Mouse (Mus musculus) erythroblast, embryonic 14.5 days (primary cell): Measurements from ENCODE around the gene Gm49721. TPM values are rescaled to one million over a fixed set of nuclear protein-coding genes. Genes with fewer than 3 reads are reported as not detected.
A peak's percentile ranks its signal among the peaks of the same experiment; 100 is the strongest.
"Not testable (repeated sequence)": the region's sequence is repeated elsewhere in the genome, so short reads cannot be mapped to it uniquely, and the experiment has no call there.

Experiments used
- H3K27me3 ChIP-seq: 2 replicates; pipeline ENCODE4 v1.6.1; 2012; ENCODE audit warnings: inconsistent platforms; ENCODE audit not compliant: control insufficient read depth
- H3K36me3 ChIP-seq: 2 replicates; pipeline ENCODE4 v1.6.1; 2012; ENCODE audit warnings: mild to moderate bottlenecking, inconsistent platforms; ENCODE audit not compliant: control insufficient read depth
- H3K4me1 ChIP-seq: 2 replicates; pipeline ENCODE4 v1.6.1; 2012; ENCODE audit warnings: inconsistent platforms; ENCODE audit not compliant: control insufficient read depth
- H3K4me3 ChIP-seq: replicated peaks from 2 replicates; pipeline ENCODE3; 2012; ENCODE audit warnings: moderate library complexity, mild to moderate bottlenecking, inconsistent platforms
- H3K9me3 ChIP-seq: 2 replicates; pipeline ENCODE4 v1.6.1; 2012; ENCODE audit warnings: low read length, inconsistent platforms, mixed read lengths; ENCODE audit not compliant: control insufficient read depth
- polyA plus RNA-seq: library from polyadenylated mRNA; stranded (reverse); fragments of >175 nt; gene quantifications from 2 replicates; pipeline ENCODE4 v1.2.3, GENCODE M21; 2012

Gm49721 gene
- not detected in 2 replicates for polyA plus RNA-seq

DNA sequence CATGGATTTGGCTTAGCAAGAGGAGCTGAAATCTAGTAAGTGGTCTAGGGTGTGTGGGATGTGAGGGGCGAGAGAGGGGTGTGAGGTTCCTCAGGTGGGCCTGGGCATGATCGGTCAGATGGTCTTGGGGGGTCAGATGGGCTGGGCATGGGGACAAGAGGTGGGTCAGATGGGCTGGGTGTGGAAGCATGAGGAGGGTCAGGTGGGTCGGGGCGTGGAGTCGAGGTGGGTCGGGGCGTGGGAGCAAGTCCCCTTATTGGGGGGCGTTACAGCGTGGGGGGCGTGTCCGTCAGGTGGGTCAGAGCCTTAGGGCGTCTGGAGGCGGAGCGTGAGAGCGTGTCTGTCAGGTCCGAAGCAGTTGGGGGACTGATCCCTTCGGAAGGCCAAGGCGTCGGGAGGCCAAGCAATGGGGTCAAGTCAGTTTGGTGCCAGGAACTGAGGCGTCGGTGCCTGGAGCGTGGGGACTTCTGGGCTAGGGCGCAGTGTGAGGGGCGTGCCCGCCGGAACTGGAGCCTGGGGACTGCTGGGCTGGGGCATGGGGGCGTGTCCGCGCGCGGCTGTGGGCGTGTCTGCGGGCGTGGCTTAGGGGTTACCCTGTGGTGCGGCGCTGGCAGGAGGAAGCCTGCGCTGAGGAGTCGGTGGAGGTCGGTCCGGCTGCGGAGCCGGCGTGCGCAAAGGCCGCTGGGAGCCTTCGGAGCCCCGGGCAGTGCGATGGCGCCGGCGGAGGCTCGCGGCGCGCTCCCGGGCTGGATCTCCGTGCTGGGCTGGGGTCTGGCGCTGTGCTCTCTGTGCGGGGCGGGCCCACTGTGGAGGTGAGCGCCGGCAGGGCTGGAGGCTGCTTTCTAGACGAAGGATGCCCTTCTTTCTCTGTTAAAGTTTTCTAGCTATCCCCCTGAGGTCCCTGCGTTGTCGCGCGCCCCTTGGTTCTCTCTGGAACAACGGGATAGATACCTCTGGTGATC, at the start of gene Gm49721:
Gm49721 (plus strand) TSS at position 618 of the 962 bp plus-strand sequence.
- H3K36me3 ChIP-seq, H3K9me3 ChIP-seq, H3K4me3 ChIP-seq, H3K4me1 ChIP-seq, H3K27me3 ChIP-seq: not testable (repeated sequence)

DNA sequence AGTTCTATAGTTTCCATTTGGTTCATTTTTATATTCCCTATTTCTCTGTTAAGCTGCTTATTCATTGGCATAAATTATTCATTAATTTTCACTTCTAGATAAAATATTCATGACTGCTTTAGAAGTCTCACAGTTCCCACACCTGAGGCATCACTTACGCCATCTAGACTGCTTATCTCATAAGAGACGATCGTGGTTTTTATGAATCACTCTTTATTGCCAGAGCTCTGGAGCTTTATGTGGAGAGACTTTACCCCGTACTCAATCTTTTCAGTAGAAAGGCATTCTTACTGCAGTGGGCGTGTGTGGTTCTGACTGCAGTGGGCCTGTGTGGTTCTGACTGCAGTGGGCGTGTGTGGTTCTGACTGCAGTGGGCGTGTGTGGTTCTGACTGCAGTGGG, 47.1 kb upstream of the Gm49721 start:
- not testable (repeated sequence) for H3K9me3 ChIP-seq, H3K27me3 ChIP-seq, H3K4me1 ChIP-seq, H3K4me3 ChIP-seq, H3K36me3 ChIP-seq

DNA sequence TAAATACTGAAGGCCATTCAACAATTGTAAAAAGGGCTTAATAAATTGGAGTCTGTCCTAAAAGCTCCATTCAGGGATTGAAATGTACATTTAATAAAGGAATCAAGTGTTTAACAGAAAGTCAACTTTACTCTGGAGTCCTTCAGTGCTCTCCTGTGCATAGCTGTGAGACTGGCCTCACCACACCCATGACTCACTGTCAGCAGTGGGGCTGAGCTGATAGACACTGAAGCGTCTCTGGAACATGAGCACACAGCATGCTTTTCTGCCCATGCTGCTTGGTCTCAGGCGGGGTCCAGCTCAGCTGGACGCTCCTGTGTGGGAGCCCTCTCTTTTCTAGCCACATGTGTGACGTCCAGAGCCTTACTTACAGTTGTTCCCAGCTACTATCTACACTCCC, 36.1 kb upstream of the Gm49721 start:
- not testable (repeated sequence) for H3K4me1 ChIP-seq, H3K36me3 ChIP-seq, H3K9me3 ChIP-seq, H3K27me3 ChIP-seq, H3K4me3 ChIP-seq

DNA sequence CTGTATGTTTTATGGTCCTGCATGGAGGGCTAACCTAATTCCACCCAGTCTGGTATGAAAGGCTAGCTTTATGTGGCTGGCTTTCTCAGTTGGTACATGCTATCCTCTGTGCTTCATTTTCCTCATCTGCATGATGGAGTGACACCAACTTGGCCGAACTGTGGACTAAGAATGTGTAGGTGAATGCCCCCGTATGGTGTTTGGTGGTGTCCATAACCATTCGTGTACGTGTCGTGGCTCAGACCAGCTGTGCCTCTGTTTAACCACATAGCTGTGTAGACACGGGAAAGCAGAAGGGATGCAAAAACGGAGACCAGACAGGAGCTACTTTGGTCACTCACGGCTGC, 31.1 kb upstream of the Gm49721 start:
- peaks cover 10% of the 10 kb centered on the region for H3K4me1 ChIP-seq
- not testable (repeated sequence) for H3K9me3 ChIP-seq, H3K36me3 ChIP-seq, H3K27me3 ChIP-seq
- peak overlapping the region; percentile 68 for H3K4me3 ChIP-seq

DNA sequence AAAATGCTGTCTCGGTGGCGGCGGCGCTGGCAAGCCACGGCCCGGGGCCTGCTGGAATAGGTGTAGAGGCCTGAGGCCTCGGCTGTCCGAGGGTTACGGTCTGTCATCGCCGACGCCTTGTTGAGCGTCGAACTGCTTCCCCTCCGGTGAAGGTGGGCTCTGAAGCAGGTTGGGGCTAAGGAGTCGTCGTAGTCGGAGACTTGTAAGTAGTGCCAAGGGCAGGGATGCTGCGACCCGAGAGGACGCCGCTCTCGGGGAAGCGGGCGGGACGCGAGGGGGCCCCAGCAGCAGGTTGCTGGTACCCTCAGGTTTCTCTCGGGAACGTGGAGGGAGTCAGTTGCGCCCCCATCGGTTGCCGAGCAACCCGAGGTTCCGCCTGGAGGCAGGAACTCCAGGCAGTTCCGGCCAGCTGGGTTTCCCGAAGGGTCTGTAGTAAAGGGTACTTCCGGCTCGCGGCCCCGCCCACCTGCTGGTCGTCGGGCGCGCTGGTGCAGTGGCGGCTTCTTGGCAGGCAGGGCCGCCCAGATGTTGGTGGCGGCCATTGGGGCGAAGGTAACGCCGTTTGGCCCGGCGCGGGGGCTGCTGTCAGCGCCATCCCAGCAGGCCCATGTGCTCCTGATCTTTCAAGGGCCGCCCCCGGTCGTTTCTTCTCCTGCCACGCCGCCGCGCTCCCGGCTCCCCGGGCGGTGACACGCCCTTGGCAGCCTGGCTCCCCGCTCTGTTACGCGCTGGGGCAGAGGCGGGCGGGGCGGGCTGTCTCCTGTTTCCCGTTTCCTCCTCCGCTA, 30.5 kb upstream of the Gm49721 start, which contains the start of gene Rsph3b:
Rsph3b (minus strand) TSS at position 699 of the 785 bp plus-strand sequence.
- not testable (repeated sequence) for H3K9me3 ChIP-seq, H3K36me3 ChIP-seq, H3K27me3 ChIP-seq
- peaks cover 10% of the 10 kb centered on the region for H3K4me1 ChIP-seq
- H3K4me3 ChIP-seq: peak within 1 kb of the TSS; percentile 68

DNA sequence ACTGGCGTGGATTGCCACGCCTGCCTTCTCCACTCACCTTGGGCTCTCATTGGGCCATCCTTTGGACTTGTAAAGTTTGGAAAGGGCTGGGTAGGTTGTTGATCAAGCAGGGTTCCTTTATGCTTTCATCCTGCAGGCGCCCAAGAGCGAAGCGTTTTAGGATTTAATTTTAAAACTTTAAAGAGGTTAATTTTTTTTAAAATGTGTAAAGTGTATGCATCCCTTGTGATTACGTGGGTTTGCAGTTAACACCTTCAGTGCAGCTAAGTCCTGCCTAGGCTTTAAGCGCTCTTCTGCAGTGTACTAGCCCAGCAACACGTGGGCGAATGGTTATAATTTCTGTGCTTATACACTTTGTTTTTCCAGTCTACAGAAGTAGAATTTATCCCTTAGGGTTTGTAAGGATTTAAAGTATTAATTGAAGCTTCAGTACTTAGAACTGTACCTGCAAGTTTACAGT, 29.9 kb upstream of the Gm49721 start:
- H3K36me3 ChIP-seq, H3K9me3 ChIP-seq, H3K27me3 ChIP-seq: not testable (repeated sequence)
- H3K4me1 ChIP-seq: peaks cover 10% of the 10 kb centered on the region
- H3K4me3 ChIP-seq: peak overlapping the region; percentile 53

DNA sequence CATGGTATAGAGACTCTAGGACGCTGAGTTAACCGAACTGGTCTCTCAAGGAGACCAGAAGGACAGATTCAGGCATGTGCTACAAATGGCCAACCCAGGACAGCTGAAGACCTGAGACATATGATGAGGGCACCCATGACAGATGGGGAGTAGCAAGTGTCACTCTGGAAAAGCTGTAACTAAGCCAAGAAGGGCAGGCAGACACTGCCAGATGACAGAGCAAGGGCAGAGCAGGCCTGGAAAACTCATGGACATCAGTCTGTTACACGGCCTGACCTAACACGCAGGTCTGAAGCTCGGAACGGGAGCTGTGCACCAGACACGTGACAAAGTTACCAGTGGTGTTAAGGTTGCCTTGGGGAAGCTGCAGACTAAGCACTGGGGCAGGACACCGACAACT, 19.8 kb upstream of the Gm49721 start:
- not testable (repeated sequence) for H3K27me3 ChIP-seq, H3K4me1 ChIP-seq, H3K4me3 ChIP-seq, H3K9me3 ChIP-seq
- H3K36me3 ChIP-seq: peaks cover 13% of the 10 kb centered on the region

DNA sequence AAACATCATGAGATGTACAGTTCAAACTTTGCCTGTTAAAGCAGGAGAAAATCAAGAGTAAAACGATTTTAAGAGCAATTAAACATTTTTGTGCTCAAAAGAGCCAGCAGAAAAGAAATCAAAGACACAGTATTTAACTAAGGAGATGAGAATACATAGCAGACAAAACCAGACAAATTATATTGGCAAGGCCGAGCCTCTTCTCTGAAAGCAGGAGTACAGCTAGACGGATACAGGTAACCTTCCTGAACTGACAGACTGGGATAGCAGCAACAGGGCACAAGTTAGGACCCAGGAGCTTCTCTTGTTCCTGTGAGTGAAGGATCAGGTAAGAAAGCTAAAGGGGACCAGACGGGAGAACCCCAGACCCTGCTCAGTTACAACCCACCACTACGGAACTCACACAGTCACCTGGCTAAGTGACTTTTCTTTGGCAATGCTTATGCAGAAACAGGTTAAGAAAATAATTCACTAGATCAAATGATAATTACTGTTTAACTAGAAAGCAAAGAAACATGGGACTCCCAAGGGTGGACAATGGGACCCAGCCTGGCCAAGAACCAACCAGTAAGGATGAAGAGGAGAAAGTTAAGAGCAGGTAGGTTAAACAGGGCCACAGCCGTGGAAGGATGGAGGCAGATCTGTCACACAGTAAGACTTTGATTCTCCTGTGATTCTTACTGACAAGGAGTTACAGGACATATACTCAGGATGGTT, 19.0 kb upstream of the Gm49721 start:
- not testable (repeated sequence) for H3K9me3 ChIP-seq, H3K4me1 ChIP-seq, H3K27me3 ChIP-seq, H3K4me3 ChIP-seq
- H3K36me3 ChIP-seq: peaks cover 12% of the 10 kb centered on the region

DNA sequence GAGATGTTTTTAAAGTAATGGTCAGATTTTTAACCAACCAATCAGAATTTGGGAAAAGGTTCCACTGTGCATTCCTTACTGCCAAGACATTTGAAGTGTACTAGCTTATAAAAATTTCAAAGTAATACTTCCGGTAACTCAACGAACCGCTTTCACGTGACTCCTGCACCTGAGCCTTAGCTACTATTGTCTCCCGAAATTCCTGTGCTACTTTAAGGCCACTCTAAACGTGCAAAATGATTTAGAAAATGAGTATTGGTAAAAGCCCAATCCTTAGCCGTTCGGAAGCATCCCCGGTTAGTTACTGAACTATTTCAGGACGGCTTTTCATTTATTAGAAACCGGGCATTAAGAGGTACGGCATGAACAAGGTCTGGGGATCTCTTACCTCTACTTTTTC, 18.4 kb upstream of the Gm49721 start:
- not testable (repeated sequence) for H3K4me1 ChIP-seq, H3K36me3 ChIP-seq, H3K4me3 ChIP-seq, H3K27me3 ChIP-seq, H3K9me3 ChIP-seq

DNA sequence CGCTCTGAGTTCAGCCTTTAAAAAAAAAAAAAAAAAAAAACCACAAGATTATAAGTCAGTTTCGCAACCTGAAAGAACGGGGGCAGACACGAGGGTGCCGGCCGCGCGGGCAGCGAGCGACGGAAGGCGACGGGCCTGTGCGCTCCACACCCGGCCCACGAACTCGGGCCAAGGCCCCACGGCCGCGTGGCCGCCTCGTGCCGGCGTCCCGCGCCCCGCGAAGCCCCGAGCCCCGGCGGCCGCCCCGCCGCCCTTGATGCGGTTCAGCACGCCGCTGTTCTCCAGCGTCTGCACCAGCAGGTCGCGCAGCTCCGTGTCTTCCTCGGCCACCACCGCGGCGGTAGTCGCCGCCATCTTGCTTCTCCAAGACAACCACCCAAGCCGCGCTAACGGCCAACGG, 17.9 kb upstream of the Gm49721 start, which contains the start of gene Tagap1:
Tagap1 (minus strand) TSS at position 381 of the 400 bp plus-strand sequence.
- not testable (repeated sequence) for H3K4me1 ChIP-seq, H3K9me3 ChIP-seq, H3K27me3 ChIP-seq, H3K36me3 ChIP-seq
- peak within 1 kb of the TSS; percentile 62 for H3K4me3 ChIP-seq

DNA sequence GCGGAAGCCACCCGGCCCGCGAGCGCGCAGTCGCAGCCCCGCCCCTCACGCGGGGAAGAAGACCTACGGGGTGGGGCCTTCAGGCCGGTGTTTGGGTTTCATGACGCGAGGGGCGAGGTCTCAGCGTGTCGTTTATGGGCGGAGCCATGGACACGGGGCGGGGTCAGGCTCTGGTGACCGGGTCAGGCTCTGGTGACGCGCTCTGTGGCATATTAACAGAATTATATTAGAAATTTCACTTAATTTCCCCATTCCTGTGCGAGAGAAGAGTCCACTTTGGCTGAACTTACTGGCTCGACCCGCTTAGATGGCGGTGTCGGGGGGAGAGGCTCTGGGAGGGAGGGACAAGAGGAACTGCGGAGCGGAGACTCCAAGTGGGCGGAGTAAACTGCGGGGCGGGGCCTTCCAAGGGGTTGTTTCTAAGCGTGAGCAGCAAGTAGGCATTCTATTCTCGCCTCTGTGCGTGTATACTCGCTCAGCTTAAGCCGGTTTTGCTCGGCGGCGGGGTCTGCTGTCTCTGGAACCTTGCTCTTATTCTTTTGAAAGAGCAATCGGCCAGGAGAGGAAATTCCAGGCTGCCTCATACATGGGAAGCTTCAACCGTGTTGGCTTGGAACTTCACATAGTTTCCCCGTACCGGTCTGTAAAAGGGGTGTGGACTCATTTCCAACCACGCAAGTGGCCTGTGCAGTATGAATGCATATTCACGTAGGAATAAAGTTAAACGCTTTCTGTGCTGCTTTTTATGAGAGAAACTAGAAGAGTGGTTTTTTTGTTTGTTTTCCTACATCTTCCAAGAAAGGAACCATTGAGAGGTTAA, 17.3 kb upstream of the Gm49721 start:
- not testable (repeated sequence) for H3K4me1 ChIP-seq, H3K36me3 ChIP-seq, H3K27me3 ChIP-seq, H3K9me3 ChIP-seq
- H3K4me3 ChIP-seq: peak overlapping the region; percentile 37

DNA sequence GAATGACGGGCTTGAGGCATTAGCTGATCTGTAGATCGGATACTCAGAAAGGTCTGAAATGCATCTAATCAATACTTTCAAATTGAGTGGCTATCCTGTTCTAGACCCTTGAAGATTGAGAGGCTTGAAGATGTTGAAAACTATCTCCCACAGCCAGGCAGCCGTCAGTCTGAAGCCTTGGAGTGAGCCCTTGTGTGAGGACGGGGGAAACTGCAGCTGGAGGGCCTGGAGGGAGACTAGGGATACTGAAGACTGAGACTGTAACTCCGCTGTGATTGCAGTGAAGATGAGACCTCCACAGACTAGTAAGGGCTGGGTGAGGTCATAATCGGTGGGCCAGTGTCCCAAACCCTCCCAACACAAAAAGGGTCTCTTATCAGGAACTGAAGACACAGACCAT, 16.4 kb upstream of the Gm49721 start:
- not testable (repeated sequence) for H3K9me3 ChIP-seq, H3K4me3 ChIP-seq, H3K27me3 ChIP-seq, H3K4me1 ChIP-seq, H3K36me3 ChIP-seq

DNA sequence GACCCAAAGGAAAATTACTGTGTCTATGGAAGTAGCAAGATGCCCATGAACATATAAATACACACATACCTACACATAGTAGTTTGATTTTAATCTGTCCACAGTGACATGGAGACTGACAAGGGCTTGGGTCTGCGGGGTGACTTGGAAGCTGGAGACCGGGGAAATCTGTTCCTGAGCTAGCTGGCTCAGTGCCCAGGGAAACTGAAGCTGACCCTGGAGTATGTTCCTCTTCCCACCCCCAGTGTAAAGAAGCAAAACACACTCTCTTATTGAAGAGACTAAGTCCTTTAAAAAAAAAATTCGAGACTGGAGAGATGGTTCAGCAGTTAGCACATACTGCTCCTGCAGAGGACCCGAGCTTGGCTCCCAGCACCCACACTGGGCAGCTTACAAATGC, 15.8 kb upstream of the Gm49721 start:
- H3K9me3 ChIP-seq, H3K27me3 ChIP-seq, H3K36me3 ChIP-seq: not testable (repeated sequence)

More for the DNA sequence above, 15.8 kb upstream of the Gm49721 start:
- not testable (repeated sequence) for H3K4me1 ChIP-seq, H3K4me3 ChIP-seq
